Mouse (Mus musculus) megakaryocyte, embryonic 14.5 days (primary cell): Measurements from ENCODE around the gene Spata25.

ENCODE experiments used
- FLI1 ChIP-seq: IDR thresholded peaks from 2 replicates; pipeline ENCODE4 v1.6.1; 2012; ENCODE audit warnings: low read length, inconsistent platforms, mixed read lengths
- GATA1 ChIP-seq: IDR thresholded peaks from 3 replicates; pipeline ENCODE4 v1.6.1; 2012; ENCODE audit warnings: mixed read lengths, low read length, inconsistent platforms, borderline replicate concordance

DNA sequence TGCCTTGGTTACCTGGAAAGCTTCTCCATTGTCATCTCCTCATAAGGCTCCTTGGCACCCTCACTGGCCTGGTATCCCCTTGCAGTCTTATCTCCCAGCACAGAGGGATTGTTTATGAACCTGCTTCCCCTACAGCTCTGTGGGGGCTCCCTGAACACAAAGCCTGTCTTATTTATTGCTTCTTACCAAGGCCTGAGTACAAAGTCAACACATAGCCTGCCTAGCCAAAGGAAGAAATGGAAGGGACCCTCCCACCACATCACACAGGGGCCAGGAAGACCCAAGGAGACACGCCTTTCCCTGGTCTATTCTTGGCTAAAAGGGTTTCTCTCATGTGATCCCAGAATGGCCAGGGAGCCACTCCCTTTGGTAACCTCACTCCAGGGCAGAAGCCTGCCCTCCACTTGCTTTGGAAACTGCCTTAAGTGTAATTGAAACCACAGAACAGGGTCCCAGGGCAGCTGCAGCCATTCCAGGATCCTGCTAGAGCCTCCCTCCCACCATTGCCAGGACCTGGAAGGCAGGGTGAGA, 46.0 kb upstream of the Spata25 start:
- TF ChIP-seq GATA1 (no peak), FLI1 (no peak)
